Mouse (Mus musculus): Measurements from ENCODE around the gene Smarca2.
A peak's percentile ranks its signal among the peaks of the same experiment; 100 is the strongest.
"Not testable (repeated sequence)": the region's sequence is repeated elsewhere in the genome, so short reads cannot be mapped to it uniquely, and the experiment has no call there.

The Smarca2 gene

GRCm38 (mm10) chr19:26697107-26697506 lies 92.3 kb downstream of the Smarca2 start:
- DNase-seq (ENCODE audit: low spot score), result no peak

GRCm38 (mm10) chr19:26704545-26705209 lies 99.8 kb downstream of the Smarca2 start:
- no peak for DNase-seq (ENCODE audit: low spot score)

DNA sequence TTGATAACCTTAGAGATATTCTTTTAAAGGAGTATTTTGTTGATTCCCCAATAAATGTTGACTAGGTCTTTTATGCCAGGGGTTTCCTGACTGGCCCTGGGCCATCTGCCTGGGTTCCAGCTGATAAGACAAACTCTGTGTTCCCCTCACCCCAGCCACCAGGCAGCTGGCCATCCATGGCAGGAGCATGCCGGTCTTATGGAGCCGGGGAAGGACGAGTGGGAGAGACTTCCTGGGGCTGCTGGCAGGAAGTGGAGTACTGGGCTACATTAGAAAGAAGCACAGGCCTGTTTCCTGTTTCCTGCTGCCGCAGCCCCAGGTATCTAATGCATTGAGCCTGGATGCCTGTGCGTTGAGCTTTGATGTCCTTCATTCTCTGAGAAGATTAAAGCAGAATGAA lies 102.1 kb downstream of the Smarca2 start:
- DNase-seq (ENCODE audit: low spot score), result no peak

DNA sequence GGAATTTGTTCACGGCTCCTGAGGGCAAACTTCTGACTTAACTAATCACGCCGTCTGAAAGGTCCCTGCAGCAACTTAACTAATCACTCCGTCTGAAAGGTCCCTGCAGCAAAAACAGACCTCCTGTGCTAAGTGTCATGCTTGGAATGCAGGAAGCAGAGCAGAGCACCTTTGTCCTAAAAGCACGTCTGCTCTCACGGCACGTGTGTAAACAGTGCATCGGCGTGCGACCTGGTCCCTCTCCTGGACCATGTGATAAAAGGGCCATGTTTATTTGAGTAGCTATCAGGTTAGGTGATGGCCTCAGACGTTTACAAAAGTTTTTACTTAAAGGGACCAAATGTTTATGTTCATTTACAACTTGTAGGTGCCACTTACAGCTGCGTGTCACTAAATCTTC lies 104.2 kb downstream of the Smarca2 start:
- no peak for DNase-seq (ENCODE audit: low spot score)

DNA sequence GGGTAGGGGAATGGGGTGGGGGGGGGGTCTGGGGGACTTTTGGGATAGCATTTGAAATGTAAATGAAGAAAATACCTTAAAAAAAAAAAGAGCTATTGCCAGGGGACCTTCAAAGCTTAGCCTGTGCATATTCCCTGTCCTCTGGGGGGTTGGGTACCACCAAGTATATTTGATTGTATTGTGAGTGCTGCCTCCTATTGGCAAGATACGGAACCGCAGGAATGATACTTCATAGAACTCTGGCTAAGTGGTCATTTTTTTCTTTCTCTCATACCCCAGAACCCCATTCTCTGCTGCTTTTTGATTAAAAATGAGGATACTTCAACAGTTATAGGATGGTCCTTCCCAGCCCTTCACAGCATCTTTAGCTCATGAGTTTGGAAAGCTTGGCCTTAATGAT lies 106.4 kb downstream of the Smarca2 start:
- DNase-seq (ENCODE audit: low spot score), result no peak

- no peak for DNase-seq (ENCODE audit: low spot score)
Observed at GRCm38 (mm10) chr19:26716217-26716616, 111.4 kb downstream of the Smarca2 start.

DNA sequence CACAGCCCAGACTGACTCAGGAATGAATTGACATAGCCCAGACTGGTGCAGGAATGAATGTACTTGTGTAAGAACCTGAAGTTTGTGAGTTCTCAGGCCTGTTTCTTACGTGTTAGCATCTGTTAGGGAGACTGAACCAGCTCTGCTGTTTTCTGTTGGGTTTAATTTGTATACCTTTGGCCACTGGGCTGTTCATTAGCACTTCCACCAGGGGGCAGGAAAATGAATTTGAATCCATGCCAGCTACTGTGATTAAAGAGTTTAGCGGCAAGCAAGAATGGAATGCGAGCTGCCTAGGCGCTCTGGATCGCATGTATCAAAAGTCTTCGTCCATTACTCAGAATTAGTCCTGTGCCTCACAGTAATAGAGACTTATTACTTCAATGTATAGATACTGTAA lies 113.4 kb downstream of the Smarca2 start:
- peak; percentile 43 for DNase-seq (ENCODE audit: low spot score)

- no peak for DNase-seq (ENCODE audit: low spot score)
Observed at GRCm38 (mm10) chr19:26719161-26719560, 114.3 kb downstream of the Smarca2 start.

DNA sequence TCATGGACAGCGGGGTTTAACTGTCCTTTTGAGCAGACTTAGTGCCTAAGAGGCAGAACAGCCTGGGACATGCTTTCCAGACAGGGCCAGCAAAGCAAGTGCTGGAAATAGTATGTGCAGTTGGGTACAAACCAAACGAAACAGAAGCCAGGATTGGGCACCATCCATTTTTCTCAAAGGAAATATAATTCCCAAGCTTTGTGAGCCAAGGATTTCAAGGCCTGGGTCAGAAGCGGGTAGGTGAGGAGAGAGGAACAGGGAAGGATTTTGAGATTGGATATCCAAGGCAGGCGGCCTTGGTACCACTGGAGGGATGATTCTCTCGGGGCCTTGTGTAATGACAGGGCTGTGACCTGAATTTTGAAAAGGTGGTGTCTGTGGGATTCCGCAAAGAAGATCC lies 116.9 kb downstream of the Smarca2 start:
- DNase-seq (ENCODE audit: low spot score), result no peak

GRCm38 (mm10) chr19:26723899-26724298 lies 119.0 kb downstream of the Smarca2 start:
- DNase-seq (ENCODE audit: low spot score), result no peak

GRCm38 (mm10) chr19:26724626-26725025 lies 119.8 kb downstream of the Smarca2 start:
- DNase-seq (ENCODE audit: low spot score), result no peak

- no peak for DNase-seq (ENCODE audit: low spot score)
Observed at GRCm38 (mm10) chr19:26727796-26728195, 122.9 kb downstream of the Smarca2 start.

DNA sequence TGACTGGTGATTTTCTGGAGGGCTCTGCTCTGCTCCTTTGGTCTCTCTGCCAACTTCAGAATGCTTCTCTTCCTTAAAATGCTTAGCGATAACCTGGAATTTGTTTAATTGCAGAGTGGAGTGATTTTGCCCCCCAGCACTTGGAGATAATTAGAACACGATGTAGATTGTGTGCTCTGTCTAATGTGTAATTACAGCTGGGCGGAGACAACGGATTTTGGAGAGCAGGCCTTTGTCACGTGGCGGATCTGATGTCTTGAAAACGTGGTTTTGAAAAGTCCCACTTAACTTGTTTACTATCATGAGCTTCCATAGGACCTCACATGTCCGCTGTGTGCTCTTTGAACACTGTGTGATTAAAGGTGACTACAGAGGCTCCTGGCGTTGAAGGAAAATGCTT lies 125.6 kb downstream of the Smarca2 start:
- DNase-seq (ENCODE audit: low spot score), result no peak

DNA sequence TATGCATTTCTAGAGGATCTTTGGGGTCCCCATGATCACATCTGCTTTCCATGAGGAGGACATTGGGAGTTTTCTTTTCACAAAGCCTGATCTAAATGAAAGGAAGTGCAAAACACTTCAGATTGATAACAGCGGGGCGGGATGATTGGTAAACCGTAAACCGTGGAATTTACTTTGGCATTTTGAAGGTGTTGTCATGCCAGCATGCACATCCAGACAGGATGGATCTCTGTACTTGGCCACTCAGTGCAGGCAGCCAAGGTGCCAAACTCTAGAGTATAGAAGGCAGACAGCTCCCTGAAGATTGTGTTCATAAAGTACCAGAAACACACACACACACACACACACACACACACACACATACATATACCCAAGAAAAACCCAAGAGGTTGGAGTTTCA lies 126.3 kb downstream of the Smarca2 start:
- DNase-seq (ENCODE audit: low spot score), result no peak

GRCm38 (mm10) chr19:26731809-26732208 lies 127.0 kb downstream of the Smarca2 start:
- DNase-seq (ENCODE audit: low spot score), result no peak

- DNase-seq (ENCODE audit: low spot score), result no peak
Observed at GRCm38 (mm10) chr19:26733055-26733454, 128.2 kb downstream of the Smarca2 start.

DNA sequence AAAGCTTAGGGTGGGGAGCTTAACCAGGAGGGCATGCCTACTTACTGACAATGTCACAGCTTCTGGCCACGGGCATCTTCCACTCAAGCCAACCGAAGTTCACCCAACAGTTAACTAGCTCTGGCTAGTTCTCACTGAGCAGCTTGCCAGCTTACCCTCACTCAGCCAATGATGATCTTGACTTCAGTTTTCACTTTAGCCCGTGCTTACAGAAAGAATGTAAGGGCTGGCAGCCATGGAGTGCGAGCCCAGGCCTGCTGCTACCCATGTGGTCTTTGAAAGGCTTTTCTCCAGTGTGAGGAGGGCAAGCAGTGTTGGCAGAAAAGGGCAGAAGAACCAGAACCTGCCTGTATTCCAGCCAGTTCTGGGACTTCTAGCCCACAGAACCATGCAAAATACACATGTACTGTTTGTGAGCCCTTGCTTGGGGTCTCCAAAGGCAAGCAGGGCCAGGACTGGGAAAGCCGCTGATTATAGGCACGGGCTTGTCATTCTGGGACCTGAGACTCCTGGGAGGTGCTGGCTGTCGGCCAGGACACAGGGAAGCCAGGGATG lies 128.8 kb downstream of the Smarca2 start:
- DNase-seq (ENCODE audit: low spot score), result no peak

DNA sequence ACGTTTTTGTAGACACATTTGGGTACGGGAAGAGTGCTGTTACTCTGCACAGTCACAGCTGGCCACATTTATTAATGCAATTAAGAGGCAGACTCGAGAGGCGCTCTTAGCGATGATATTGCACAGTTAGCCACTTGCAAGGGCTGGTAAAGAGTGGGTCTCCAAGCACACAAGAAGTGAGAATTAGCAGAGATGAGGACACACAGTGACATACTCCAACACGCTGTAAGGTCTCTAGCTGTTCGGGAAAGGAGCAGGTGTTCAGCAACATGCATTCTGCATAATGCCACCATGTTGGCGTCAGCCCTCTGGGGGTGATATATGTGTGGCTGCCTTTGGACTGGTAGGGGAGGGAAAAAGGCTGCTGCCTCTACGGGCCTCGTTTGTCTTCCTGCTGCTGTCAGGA lies 129.9 kb downstream of the Smarca2 start:
- DNase-seq (ENCODE audit: low spot score), result no peak

GRCm38 (mm10) chr19:26745021-26745420 lies 140.2 kb downstream of the Smarca2 start:
- DNase-seq (ENCODE audit: low spot score), result not testable (repeated sequence)

DNA sequence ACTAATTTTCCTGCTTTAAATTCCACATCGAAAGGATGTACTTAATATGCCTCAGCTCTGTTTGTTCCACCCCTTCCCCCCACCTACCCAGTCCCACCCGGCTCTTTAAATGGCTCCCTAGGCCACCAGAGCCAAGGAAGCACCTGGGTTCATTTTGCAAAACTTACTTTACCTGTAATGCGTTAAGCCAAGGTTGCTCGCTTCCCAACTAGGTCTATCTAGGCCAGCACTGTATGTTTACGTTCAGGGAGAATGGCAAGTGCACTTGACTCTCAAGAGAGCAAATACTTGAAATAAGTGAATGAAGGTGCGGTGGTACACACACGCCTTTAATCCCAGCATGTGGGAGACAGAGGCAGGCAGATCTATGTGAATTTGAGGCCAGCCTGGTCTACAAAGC lies 140.7 kb downstream of the Smarca2 start:
- DNase-seq (ENCODE audit: low spot score), result no peak

DNA sequence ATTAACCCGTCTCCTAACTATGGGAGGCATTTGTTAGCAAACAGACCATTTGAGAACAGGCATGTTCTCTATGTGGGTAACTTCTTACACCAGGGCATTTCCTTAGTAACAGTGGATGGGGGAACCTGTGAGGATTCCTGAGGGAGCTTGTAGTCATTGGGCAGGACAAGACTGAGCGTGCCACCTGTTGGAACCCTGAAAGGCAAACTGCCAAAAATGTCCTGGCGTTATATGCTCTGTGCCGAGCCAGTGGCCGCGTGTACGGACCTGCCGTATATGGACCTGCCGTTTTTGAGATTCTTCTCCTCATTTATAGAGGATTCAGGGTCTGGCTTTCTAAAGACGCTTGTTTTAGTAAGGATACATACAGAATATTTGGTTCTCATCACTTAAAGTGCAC lies 141.4 kb downstream of the Smarca2 start:
- peak; percentile 29 for DNase-seq (ENCODE audit: low spot score)

- no peak for DNase-seq (ENCODE audit: low spot score)
Observed at GRCm38 (mm10) chr19:26746709-26747467, 142.0 kb downstream of the Smarca2 start.

Data from urinary bladder, postnatal 25 days (tissue).